ENCODE assay signal across 13 mouse cellular contexts in the genomic region with DNA sequence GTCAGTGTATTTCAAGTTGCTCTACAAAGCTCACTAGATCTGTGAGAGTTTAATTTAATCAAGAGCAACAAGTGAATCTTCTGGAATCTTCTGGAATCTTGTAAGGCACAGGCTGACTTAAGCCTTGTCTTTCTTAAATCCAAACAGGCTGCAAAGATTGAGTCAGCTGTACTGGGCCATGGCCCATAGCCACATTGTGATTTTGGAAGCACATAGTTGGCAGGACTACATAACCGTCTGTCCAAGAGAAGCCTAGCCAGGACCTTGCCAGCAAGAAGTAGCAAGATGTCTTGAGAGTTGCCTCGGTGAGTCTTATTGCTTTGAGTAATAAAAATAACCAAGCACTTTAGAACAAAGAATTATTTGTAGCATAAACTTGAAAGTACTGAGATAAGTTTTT. TPM values are rescaled to one million over a fixed set of nuclear protein-coding genes. Genes with fewer than 3 reads are reported as not detected.
DNase-seq lines count a peak whose midpoint lies in the region; ATAC-seq lines count a peak whose summit lies in the region.
"Had no signal": no experiment of that assay in that cellular context is flagged by ENCODE, and none has a peak within 500 bp of the region (broad histone marks: within the 10 kb centered on the region; RNA-seq: fewer than 3 reads in every experiment).

No protein-coding gene starts in this region.

- no peak overlapping the region for H3K9ac ChIP-seq in forebrain, embryonic 14.5 days (ENCODE audit: low read length)
- H3K9ac ChIP-seq: forebrain, embryonic 12.5 days; stomach, embryonic 15.5 days had no signal

- H3K27me3 ChIP-seq in heart, embryonic 10.5 days (ENCODE audit: insufficient read depth, poor library complexity, severe bottlenecking): no peaks in the 10 kb centered on the region
- H3K27me3 ChIP-seq in forebrain, embryonic 14.5 days (replicated peaks; ENCODE audit: control insufficient read depth, insufficient read depth, low read length): no peaks in the 10 kb centered on the region
- H3K27me3 ChIP-seq: forebrain, embryonic 12.5 days; stomach, embryonic 15.5 days had no signal

- no peak overlapping the region for H3K4me2 ChIP-seq in forebrain, embryonic 14.5 days (ENCODE audit: low read length)
- H3K4me2 ChIP-seq: forebrain, embryonic 12.5 days; stomach, embryonic 15.5 days had no signal

- H3K4me3 ChIP-seq in heart, embryonic 10.5 days: no peak overlapping the region
- H3K4me3 ChIP-seq in forebrain, embryonic 14.5 days (ENCODE audit: low read depth, low read length): no peak overlapping the region
- H3K4me3 ChIP-seq: forebrain, embryonic 12.5 days; stomach, embryonic 15.5 days had no signal

- ATAC-seq in forebrain, embryonic 14.5 days: no peak

- H3K9me3 ChIP-seq in heart, embryonic 10.5 days: no peaks in the 10 kb centered on the region
- H3K9me3 ChIP-seq in forebrain, embryonic 14.5 days (replicated peaks; ENCODE audit: control insufficient read depth, low read length): no peaks in the 10 kb centered on the region
- H3K9me3 ChIP-seq: forebrain, embryonic 12.5 days; stomach, embryonic 15.5 days had no signal

- DNase-seq in heart, adult 18-20 months: peak; percentile 40 to 64
- DNase-seq in heart, embryonic 10.5 days (ENCODE audit: low spot score): no peak
- DNase-seq in cerebellum, adult 11-12 months: peak; percentile 40
- DNase-seq in cerebellum, postnatal 25 days: peak; percentile 61 to 73
- peak; percentile 14 to 21 for DNase-seq in heart, postnatal 10 days
- DNase-seq in ovary, postnatal 14 days (ENCODE audit: low spot score): no peak
- DNase-seq in forebrain, embryonic 14.5 days (ENCODE audit: low spot score): no peak
- DNase-seq: kidney, adult 11 months; thymus, postnatal 36 days had no signal

- no peaks in the 10 kb centered on the region for H3K4me1 ChIP-seq in heart, embryonic 10.5 days
- no peaks in the 10 kb centered on the region for H3K4me1 ChIP-seq in forebrain, embryonic 14.5 days (ENCODE audit: control insufficient read depth, insufficient read depth, low read length)
- H3K4me1 ChIP-seq: forebrain, embryonic 12.5 days; stomach, embryonic 15.5 days had no signal

- H3K36me3 ChIP-seq in heart, embryonic 10.5 days: no peaks in the 10 kb centered on the region
- H3K36me3 ChIP-seq in forebrain, embryonic 14.5 days (ENCODE audit: control insufficient read depth, insufficient read depth, low read length): no peaks in the 10 kb centered on the region
- H3K36me3 ChIP-seq: forebrain, embryonic 12.5 days; stomach, embryonic 15.5 days had no signal

- WGBS in heart, embryonic 10.5 days: 82% methylated on average over 2 of the region's 2 CpGs
- WGBS in forebrain, embryonic 14.5 days: 92% methylated on average over 2 of the region's 2 CpGs

- H3K27ac ChIP-seq in heart, embryonic 10.5 days: no peak overlapping the region
- H3K27ac ChIP-seq in forebrain, embryonic 14.5 days (ENCODE audit: low read depth, low read length): no peak overlapping the region
- H3K27ac ChIP-seq: forebrain, embryonic 12.5 days; stomach, embryonic 15.5 days had no signal

- intact Hi-C loops in heart, postnatal 10 days (cut with DNase I): no loop called here

RNA-seq across cellular contexts. Expression of gene Mstn, which starts 18.4 kb away (rescaled TPM):
- under 1 TPM; 0.30 to 0.39 TPM for total RNA-seq in heart, adult 18-20 months (2021)
- 1.7 and 2.1 TPM in 2 replicates for polyA plus RNA-seq in heart, embryonic 10.5 days (2016; fragmentation: Nextera tagmentation; extraction: Ambion mirVana)
- total RNA-seq in heart, postnatal 10 days (2021): not detected
- polyA plus RNA-seq in forebrain, embryonic 14.5 days (2014; fragmentation: Nextera tagmentation; extraction: Ambion mirVana): 0.32 and 0.73 TPM in 2 replicates
- total RNA-seq: monocyte, adult 5-6 weeks; neutrophil, adult 5-6 weeks had no signal

RNA-seq across cellular contexts. Expression of gene 1700019D03Rik, which starts 59.9 kb away (rescaled TPM):
- 1 to 10 TPM; 1.1 TPM for total RNA-seq in heart, adult 18-20 months (2021)
- 0.62 and 3.7 TPM in 2 replicates for polyA plus RNA-seq in heart, embryonic 10.5 days (2016; fragmentation: Nextera tagmentation; extraction: Ambion mirVana)
- 1 to 10 TPM; 1.8 to 2.1 TPM for total RNA-seq in heart, postnatal 10 days (2021)
- 2.1 and 2.5 TPM in 2 replicates for polyA plus RNA-seq in forebrain, embryonic 14.5 days (2014; fragmentation: Nextera tagmentation; extraction: Ambion mirVana)

Comparison
In these comparisons a context has a peak if more than half of its experiments do, and no peak if none do; other contexts are left out.
1. DNase-seq: peak in heart, adult 18-20 months (2 of 2), cerebellum, adult 11-12 months (single experiment), cerebellum, postnatal 25 days (2 of 2) and heart, postnatal 10 days (2 of 2); none in heart, embryonic 10.5 days (single experiment), ovary, postnatal 14 days (single experiment) and forebrain, embryonic 14.5 days (single experiment).